In the genomic region with DNA sequence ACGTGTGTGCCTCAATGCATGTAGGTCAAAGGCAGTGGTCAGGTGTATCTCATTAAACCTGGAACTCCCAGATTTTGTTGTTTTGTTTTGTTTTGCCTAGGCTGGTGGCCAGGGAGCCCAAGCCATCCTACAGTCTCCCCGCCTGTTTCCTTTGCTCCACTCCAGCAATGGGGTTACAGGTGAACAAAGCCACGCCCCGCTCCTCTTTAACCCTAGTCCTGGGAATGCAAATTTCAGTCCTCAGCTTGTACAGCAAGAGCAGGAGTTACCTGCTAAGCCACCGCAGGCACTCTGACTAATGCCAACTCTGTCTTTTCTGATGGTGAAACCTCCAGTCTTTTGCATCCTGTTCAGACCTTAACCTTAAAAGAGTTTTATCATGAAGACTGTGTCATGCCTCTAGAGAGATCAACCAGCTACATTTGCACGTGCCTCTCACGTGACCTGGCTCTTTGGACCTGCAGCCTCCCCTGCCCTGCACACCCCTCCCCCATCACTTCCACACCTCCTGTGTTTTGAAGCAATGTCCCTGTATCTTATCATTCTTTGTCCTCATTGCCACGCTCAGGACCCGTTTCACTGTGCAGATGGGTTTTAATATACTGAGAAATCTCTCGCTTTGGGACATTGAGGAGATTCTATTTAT, we compare ENCODE assay signal across 20 mouse cellular contexts.
"Had no signal": no experiment of that assay in that cellular context is flagged by ENCODE, and none has a peak within 500 bp of the region (broad histone marks: within the 10 kb centered on the region; RNA-seq: fewer than 3 reads in every experiment).

No protein-coding gene starts in this region.

- H3K9me3 ChIP-seq: kidney, embryonic 15.5 days; limb, embryonic 12.5 days; limb, embryonic 15.5 days; midbrain, embryonic 10.5 days; midbrain, embryonic 13.5 days had no signal

- H3K27ac ChIP-seq: kidney, embryonic 15.5 days; limb, embryonic 12.5 days; limb, embryonic 15.5 days; liver, embryonic 14.5 days; midbrain, embryonic 10.5 days; midbrain, embryonic 13.5 days had no signal

- H3K4me1 ChIP-seq: kidney, embryonic 15.5 days; limb, embryonic 12.5 days; limb, embryonic 15.5 days; megakaryocyte, embryonic 14.5 days had no signal

- H3K27me3 ChIP-seq: kidney, embryonic 15.5 days had no signal

- H3K36me3 ChIP-seq: kidney, embryonic 15.5 days; limb, embryonic 12.5 days; limb, embryonic 15.5 days; midbrain, embryonic 10.5 days; midbrain, embryonic 13.5 days had no signal

- H3K4me3 ChIP-seq: kidney, embryonic 15.5 days; limb, embryonic 12.5 days; limb, embryonic 15.5 days; megakaryocyte, embryonic 14.5 days; midbrain, embryonic 10.5 days; midbrain, embryonic 13.5 days had no signal

- DNase-seq: kidney, adult 11 months; kidney, adult 8-10 months; kidney, postnatal 10 days; kidney, postnatal 36 days; left cerebral cortex, postnatal 4 days; liver, postnatal 0 days; lung, embryonic 14.5 days; lung, postnatal 10 days; lung, postnatal 36 days; right cerebral cortex, postnatal 4 days; thymus, postnatal 36 days had no signal

- ATAC-seq: liver, postnatal 0 days; midbrain, embryonic 13.5 days; midbrain, embryonic 16.5 days had no signal

- H3K9ac ChIP-seq: kidney, embryonic 15.5 days; limb, embryonic 12.5 days; limb, embryonic 15.5 days; liver, embryonic 14.5 days; liver, postnatal 0 days; lung, embryonic 14.5 days; midbrain, embryonic 13.5 days had no signal

- H3K4me2 ChIP-seq: kidney, embryonic 15.5 days; limb, embryonic 12.5 days; limb, embryonic 15.5 days; liver, embryonic 11.5 days; lung, embryonic 14.5 days; midbrain, embryonic 13.5 days had no signal
